Mouse (Mus musculus) myocyte (in vitro differentiated cells): ENCODE data around the gene Klhdc9.

Source experiments
- MAX ChIP-seq: IDR thresholded peaks from one replicate; pipeline ENCODE4 v1.6.1; 2011; ENCODE audit warnings: low read depth, mild to moderate bottlenecking, control low read depth
- USF1 ChIP-seq: IDR thresholded peaks from one replicate; pipeline ENCODE4 v1.6.1; 2011; ENCODE audit warnings: low read depth, mild to moderate bottlenecking, control low read depth, moderate library complexity

GRCm38 (mm10) chr1:171387099-171387498 is 26.5 kb upstream of the Klhdc9 start:
- no peak for TF ChIP-seq MAX
- no peak for TF ChIP-seq USF1
